Mouse (Mus musculus): ENCODE results near the gene Cdh3.
"Not testable (repeated sequence)": the region's sequence is repeated elsewhere in the genome, so short reads cannot be mapped to it uniquely, and the experiment has no call there.

The Cdh3 gene

GRCm38 (mm10) chr8:106570386-106570785 lies 59.7 kb downstream of the Cdh3 start:
- DNase-seq (ENCODE audit: extremely low spot score, low read depth, low spot score) = no peak

- DNase-seq (ENCODE audit: extremely low spot score, low read depth, low spot score) = no peak
Measured at GRCm38 (mm10) chr8:106571551-106572172, 61.0 kb downstream of the Cdh3 start.

DNA sequence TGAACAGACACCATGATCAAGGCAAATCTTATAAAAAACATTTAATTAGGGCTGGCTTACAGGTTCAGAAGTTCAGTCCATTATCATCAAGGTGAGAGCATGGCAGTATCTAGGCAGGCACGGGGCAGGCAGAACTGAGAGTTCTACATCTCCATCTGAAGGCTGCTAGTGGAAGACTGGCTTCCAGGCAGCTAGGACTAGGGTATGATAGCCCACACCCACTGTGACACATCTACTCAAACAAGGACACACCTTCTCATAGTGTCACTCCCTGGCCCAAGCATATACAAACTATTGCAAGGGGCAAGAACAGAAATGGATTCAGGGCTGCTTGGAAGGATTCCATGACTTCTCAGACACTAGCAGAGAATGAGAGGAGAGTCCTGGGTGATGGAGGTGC lies 61.5 kb downstream of the Cdh3 start:
- DNase-seq (ENCODE audit: extremely low spot score, low read depth, low spot score) = not testable (repeated sequence)

- DNase-seq (ENCODE audit: extremely low spot score, low read depth, low spot score) = not testable (repeated sequence)
Measured at GRCm38 (mm10) chr8:106573168-106573567, 62.5 kb downstream of the Cdh3 start, which contains the start of gene Gm10073. Gene Gm10073, minus strand, starts transcription at chr8:106573461.

DNA sequence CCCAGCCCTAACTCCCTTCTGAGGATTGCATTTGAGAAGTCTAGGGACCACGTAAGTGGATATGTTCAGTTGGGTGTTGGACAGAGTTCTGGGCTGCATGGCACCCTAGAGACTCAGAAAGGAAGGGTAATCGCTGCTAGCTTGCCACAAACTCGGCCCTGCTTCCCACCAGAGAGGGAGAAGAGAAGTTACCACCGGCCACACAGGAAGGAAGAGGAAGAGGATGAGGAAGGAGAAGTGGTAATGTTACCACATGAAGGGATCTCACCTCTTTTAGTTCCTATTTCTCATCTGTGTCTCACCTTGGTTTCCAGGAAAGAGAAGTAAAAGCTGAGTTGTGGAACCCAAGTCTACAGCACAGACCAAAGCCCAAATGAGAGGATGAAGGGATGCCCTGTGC lies 63.6 kb downstream of the Cdh3 start:
- DNase-seq (ENCODE audit: extremely low spot score, low read depth, low spot score) = no peak

DNA sequence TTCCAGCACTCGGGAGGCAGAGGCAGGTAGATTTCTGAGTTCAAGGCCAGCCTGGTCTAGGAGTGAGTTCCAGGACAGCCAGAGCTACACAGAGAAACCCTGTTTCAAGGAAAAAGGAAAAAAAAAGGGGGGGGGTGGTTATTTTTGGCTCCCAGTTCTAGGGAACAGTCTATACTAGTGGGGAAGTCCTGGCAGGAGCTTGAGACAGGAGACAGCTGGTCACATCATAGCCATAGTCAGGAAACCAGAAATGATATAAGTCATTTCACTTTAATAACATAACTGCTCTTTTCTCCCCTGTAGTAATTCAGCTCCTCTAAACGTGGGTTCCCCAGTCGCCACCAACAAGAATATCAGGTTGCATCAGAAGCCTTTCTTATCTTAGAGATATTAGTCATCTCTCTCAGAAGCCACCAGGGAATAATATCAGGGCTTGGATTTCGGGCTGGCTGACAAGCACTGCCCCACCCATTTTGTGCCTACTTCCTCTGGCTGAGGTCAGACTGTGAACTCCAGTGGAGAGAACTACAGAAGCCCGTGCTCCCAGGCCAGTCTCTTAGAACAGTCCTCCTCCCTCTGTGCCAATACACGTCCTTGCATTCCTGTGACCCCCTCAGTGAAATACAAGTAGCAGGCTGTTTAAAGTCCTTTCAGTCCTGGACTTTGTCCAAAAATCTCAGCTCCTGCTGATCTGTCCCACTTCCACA lies 66.3 kb downstream of the Cdh3 start:
- DNase-seq (ENCODE audit: extremely low spot score, low read depth, low spot score) = no peak

GRCm38 (mm10) chr8:106579510-106579909 lies 68.8 kb downstream of the Cdh3 start:
- no peak for DNase-seq (ENCODE audit: extremely low spot score, low read depth, low spot score)

DNA sequence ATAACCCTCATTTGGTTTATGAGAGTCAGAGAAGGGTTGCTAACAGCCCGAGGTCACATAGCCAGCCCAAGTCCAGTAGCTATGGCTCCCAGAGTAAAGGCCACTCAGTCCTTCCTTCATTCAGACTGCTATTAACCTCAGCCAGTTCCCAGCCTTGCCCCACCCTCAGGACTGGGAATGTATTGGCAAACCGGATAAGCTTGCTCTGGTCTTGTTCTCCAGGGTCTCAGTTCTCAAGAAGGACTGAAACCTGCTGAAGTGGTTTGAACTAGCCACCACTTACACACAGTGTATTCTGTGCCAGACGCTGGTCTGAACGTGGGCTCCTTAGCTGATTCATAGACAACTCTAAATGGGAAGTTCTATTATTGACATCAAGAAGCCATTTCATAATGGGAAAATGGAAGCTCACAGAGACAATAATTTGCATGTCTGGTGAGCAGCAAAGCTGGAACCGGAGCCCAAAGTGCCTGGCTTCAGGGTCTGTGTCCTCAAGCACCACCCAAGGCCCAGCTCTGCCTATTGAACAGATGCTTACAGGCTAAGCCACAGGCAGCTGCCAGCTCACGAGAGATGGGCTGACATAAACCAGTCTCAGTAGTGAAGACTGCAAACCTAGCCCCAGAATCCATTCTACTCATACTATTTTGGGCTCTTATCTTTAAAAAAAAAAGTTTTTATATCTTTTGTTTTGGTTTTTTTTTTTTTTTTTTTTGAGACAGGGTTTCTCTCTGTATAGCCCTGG lies 70.8 kb downstream of the Cdh3 start:
- DNase-seq (ENCODE audit: extremely low spot score, low read depth, low spot score) = no peak

DNA sequence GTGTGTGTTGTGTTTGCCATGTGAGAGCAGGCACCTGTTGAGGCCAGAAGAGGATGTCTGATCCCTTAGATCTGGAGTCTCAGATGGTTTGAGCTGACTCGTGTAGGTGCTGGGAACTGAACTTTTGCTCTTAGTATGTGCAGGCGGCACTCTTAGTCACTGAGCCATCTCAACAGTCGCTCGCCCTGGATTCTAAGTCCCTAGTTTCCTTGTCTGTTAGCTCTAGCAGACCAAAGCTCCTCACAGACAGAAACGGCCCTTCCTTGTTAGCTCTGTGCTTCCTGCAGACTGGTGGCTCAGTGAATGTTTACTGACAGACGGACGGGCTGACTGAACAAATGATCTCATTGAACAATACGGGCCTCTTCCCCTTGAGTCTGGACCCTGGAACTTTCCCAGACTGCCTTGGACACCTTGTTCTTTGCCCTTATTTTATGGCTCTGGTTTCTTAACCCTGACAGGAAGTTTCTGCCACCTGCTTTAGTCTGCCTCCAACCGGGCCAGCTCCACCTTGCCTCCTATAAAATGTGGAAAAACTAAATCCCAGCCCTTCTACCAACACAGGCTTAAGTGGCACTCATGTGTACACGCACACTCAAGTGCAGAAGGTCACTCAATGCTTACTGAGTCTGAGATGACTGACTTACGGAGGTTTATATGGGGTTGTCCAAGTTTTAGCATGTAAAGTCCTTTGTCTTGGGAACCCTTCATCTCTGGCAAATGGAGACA lies 74.4 kb downstream of the Cdh3 start:
- DNase-seq (ENCODE audit: extremely low spot score, low read depth, low spot score) = no peak

- no peak for DNase-seq (ENCODE audit: extremely low spot score, low read depth, low spot score)
Measured at GRCm38 (mm10) chr8:106585671-106586037, 75.0 kb downstream of the Cdh3 start.

DNA sequence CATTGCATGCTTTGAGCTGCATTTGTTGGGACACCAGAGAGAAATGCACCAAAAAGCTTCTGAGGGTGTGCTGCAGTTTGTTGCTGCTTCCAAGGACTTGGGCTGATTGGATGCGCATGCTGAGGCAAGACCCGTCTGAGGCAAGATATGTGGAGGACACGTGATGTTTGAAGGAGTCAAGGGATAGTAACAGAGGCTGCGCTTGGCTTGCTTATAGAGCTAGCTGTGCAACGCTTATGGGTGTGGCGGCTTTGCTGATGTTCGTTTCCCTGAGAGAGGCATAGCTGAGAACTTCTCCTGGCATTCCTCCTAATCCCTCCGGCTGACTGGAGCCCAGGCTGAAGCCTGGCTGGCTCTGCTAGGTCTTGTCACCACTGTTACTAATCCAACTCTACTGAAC lies 76.2 kb downstream of the Cdh3 start:
- DNase-seq (ENCODE audit: extremely low spot score, low read depth, low spot score) = no peak

- DNase-seq (ENCODE audit: extremely low spot score, low read depth, low spot score) = no peak
Measured at GRCm38 (mm10) chr8:106588443-106589431, 78.0 kb downstream of the Cdh3 start.

DNA sequence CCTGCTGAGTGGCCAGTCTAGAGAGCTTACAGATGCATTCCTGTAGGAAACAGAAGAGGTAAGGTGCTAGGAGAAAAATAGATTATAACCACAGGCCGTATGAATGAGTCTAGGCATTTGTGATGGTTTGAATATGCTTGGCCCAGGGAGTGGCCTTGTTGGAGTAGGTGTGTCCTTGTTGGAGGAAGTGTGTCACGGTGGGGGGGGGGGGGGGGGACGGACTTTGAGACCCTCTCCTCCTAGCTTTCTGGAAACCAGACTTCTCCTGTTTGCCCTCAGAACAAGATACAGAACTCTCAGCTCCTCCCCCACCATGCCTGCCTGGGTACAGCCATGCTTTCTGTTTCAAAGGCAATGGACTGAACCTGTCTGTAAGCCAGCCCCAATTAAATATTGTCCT lies 81.8 kb downstream of the Cdh3 start:
- DNase-seq (ENCODE audit: extremely low spot score, low read depth, low spot score) = no peak

GRCm38 (mm10) chr8:106595623-106596022 lies 84.9 kb downstream of the Cdh3 start:
- DNase-seq (ENCODE audit: extremely low spot score, low read depth, low spot score) = not testable (repeated sequence)

- no peak for DNase-seq (ENCODE audit: extremely low spot score, low read depth, low spot score)
Measured at GRCm38 (mm10) chr8:106597067-106597466, 86.4 kb downstream of the Cdh3 start.

DNA sequence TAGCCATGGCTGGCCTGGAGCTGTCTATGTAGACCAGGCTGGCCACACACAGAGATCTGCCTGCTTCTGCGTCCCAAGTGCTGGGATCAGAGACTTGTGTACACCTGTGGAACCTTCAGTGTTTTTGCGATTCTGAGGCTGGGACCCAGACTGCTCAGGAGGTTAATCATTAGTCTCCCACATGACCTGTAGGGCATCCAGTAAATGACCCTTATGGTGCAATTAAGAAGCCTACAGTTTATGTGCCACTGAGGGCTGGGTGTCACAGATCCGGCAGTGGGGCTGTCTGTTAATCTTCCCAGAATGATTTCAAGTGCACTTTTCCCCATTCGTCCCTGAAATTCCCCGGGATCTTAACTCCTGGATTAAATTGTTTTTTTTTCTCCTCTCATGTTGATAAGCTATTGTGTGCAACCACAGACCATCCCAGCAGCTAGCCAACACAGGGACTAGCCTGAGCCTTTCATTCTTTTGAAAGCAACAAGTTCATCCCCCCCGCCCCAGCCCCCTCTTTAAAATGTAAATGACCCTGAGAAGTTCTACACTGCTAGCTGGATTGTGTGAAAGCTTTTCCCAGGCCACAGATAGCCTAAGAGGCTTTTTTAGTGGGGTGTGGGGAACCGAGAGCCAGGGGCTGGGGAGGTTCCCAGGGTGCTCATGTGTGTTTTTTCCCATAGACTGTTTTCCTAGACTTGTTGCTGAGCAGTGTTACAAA lies 88.7 kb downstream of the Cdh3 start:
- no peak for DNase-seq (ENCODE audit: extremely low spot score, low read depth, low spot score)

- no peak for DNase-seq (ENCODE audit: extremely low spot score, low read depth, low spot score)
Measured at GRCm38 (mm10) chr8:106603131-106603819, 92.6 kb downstream of the Cdh3 start, which contains the start of gene Cdh1. Gene Cdh1, plus strand, starts transcription at chr8:106603351.

DNA sequence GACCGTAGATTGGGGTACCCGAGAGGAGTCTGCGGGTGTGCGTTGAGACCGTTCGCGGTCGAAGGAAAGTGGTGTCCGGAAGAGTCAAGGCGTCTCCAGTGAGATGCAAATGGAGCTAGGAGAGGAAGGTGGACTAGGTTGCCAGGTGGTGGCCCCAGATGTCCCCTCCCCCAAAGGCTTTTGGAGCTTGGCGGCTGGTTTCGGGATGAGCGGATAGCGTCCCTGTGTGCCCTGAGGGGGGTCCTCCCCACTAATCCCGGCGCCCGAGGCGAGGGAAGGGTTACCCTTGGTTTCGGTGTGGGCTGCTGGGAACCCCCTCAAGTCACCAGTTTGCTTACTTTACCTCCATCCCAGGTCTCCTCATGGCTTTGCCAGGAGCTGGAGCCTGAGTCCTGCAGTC lies 93.2 kb downstream of the Cdh3 start:
- DNase-seq (ENCODE audit: extremely low spot score, low read depth, low spot score) = no peak

DNA sequence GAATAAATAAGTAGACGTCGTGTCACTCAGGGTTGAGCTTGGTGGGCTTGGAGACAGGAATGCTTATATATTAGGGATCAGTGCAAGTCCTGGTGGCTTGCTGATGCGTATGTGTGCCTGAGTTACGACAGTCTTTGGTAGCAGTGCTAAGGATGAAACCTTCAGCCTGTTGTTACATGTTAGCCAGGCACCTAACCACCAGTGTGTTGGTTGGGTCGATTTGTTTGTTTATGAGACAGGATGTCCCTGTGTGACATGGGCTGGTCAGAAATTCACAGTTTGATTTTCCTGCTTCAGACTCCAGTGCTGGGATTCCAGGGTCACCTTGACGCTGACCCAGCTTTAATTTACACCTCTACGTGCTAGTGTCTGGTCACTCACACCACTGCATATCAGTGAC lies 95.0 kb downstream of the Cdh3 start:
- DNase-seq (ENCODE audit: extremely low spot score, low read depth, low spot score) = no peak

Measured in hindlimb bud, embryonic 11.5 days (tissue).